Mouse (Mus musculus) cerebellum, adult 8-10 months (tissue): Measurements from ENCODE around the gene Ada.
A peak's percentile ranks its signal among the peaks of the same experiment; 100 is the strongest.

ENCODE experiments used
- DNase-seq: peaks from one replicate; pipeline ENCODE4 v3.0.0; 2022

Gene Ada

DNA sequence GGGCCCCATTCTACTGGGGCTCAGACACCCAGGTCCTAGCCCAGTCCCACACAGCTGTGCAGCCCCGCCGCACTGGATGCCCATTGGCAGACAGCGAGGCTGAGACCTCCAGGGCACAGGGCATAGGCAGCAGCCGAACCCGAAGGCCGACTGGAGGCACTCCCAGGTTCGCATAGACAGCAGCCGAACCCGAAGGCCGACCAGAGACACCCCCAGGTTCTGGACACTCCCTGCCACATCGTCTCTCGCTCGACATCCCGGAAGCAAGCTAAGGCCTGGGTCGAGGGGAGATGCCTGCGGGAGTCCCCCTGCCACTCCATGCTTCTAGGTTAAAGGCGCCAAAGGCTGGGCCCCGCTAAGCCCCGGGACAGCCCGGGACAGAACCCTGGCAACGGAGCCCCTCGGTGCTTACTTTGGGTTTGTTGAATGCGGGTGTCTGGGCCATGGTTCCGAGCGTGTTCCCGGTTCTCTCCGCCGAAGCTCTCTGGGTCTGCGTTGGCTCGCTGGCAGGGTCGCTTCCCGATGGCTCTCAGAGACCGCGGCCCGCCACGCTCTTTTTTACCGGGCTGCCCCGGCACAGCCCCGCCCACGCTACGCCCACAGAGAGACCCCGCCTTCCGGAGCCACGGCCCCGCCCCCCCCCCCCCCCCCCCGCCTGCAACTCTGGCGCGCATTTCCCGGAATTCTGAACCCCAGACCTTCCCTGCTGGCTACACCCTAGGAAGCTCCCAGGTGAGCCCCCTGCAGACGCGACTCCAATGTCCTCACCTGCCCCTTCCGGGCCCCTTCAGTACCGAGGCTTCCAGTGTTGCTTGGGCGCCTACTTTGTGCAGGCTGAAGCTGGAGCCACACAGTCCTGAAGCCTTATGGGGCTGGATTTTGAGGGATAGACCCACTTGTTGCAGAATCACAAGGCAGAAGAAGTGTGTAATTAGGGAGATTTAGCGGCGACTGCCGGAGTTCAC is at the start of gene Ada:
TSS of gene Ada (minus strand) at position 593 of the 965 bp plus-strand sequence.
- peak; percentile 10 for DNase-seq

DNA sequence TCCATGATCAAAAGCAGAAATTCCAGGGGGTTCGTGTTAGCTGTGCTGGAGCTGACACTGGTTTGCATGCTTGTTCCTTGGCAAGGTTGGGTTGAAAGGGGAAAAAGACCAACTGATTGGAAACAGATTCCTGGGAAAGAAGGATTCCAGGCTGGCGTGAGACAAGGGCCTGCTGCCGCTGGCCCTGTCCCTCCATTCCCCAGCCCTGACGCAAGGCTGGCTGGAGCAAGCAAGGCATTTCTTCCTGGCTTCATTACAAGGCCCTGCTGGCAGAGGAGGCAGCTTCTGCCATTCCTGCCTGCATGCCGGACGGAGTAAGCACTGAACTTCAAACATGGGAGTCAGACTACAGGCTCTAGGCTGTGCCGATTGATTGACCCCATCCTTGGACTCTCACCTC is 48.4 kb upstream of the Ada start:
- DNase-seq, result no peak

DNA sequence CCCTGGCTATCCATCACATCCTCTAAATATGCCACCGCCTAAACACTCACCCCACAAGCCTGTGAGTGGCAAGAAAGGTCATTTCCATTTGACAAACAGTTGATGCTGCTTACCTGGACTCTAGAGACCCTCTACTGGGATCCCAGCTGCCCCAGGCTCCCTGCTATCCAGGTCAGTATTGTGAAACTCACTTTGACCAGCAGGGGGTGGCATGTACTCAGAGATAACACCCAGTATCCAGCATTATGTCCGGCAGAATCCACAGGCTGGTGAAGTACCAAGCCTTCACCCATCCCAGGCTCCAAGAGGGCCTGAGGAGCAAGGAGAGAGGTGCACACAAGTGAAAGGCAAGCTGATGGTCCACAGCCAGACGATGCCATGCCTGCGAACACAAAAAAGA is 38.4 kb upstream of the Ada start:
- peak; percentile 60 for DNase-seq

DNA sequence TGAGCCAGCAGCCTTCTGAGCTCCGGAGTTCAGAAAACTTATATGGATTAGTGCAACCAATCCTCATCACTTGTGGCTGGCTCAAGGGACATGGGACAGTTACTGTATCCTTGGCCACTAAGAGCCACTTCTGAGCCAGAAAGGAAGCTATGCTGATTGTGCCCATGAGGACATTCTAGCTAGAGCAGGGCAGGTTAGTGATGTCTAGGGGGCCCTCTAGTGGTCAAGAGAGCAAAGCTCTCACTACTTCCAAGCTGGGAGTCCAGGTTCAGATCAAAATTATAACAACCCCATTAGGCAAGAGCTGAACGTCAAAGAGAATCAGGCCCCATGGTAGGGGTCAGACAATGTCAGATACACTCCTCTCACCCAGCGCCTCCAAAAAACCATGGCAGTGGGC is 37.7 kb upstream of the Ada start:
- peak; percentile 48 for DNase-seq

DNA sequence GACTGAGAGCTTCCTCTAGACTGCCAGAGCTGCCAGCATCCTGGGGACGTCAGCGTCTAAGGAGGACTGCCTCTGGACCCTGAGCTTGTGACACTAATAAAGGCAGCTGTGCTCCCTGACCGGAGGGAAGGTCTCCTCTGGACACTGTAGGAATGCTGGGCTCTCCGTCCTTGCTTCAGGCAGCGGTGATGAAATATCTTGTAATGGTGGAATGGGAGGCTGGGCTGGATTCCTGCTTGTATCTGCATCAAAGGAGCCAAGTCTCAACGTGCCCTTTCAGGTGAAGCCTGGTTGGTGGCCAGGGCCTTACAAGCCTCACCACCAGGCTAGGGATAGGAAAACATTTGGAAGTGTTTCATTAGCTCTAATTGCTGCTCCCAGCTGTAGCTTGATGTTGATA is 37.0 kb upstream of the Ada start:
- DNase-seq, result no peak

DNA sequence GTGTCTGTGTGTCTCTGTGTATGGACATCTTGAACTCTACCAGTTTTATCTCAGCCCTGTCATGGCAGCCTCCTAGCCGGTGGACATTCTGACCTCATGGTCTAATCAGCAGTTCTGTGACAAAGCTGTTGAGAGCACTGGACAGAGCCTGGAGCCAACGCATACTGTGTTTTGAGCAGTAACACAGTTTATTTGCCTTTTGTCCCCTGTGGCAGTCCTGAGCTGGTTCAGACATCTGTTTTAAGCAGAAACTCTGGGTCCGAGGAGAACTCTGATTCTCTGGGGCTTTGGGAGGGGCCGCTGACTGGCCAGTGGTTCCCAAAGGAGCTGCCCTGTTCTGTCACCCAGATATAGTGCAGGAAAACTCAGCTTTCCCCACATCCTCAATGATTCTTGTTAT is 33.9 kb upstream of the Ada start:
- no peak for DNase-seq

DNA sequence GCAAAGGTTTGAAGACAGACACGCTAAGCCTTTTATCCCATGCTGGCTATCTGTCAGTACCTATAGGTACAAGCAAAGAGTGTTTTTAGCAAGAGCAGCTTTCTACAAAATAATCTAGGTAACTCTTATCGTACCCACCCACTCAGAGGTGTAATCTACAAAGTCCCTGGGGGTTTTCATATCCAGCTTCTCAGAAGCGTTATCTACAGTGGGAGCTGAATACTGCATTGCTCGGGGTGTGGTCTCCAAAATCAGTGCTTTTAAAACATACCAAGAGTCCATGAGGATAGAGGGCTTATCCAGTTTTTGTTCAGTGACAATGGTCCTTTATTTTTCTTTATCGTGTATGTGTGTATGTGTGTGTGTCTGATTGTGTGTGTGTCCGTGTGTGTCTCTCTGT is 33.3 kb upstream of the Ada start:
- no peak for DNase-seq

DNA sequence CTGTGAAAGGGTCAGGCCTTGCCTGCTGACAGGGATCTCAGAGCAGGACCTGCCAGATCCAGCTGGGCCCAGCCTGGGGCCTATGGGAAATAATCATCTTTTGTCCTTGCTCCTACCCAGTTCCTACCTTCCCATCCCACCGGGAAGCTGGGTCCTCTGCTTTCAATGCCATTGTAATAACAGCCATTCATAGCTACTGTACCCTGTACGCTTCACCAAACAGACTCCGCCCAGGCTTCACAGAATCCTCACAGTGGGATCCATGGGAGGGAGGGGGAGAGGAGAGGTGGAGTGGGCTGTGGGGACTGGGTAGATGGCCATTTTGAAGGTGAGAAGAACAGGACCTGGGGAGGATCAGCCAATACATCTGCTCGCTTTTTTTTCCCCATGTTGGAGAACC is 28.9 kb upstream of the Ada start:
- no peak for DNase-seq

DNA sequence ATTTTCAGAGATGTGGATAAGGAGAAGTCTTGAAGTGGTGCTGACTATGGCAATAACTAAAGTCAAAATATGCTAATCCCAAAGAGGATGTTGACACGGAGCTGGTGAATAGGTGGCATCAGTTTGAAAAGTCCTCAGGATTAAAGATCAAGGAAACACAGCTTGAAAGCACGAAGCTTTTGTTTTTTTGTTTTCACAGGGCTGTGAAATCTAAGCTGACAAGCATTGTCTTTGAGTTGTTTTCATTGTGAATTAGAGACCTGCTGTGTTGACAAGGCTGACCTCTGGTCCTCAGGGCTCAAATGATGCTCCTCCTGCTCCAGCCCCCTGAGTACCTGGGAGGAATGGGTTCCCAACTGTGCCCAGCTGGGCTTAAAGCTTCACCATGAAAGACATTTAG is 27.0 kb upstream of the Ada start:
- DNase-seq, result no peak

DNA sequence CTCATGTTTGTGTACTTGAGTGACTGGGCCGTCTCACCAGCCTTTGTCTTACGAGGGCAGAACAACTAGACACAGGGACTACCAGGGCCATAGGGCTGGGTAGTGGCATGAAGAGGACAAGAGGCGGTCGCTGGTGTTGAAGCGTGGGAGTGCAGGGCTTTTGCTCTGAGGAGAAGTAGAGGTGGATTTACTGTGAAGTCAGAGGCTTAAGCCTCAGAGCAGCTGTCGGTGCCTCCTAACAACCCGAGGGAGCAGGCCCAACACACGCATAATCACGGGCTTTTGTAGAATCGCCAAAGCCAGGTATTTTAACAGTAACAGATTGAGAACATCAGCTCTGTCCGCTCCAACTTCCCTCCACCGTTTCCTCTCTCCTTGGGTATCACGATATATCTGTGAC is 26.6 kb upstream of the Ada start:
- no peak for DNase-seq

DNA sequence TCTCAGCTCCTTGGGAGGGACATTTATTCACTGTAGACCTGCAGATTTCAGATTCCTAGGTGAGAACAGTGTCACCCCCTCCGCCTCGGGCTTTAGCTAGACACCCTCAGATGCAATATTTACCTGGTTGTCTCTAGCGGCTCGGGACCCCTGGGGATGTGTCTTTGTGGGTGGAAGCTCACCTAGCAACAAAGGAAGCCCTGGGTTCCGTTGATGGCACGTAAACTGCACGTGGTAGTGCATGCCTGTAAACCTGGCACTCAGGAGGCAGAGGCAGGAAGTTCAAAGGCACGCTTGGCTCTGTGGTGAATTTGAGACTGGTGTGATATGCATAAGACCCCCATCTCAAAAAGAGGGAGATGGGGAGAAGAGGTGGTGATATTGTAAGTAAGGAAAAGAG is 20.7 kb upstream of the Ada start:
- no peak for DNase-seq

DNA sequence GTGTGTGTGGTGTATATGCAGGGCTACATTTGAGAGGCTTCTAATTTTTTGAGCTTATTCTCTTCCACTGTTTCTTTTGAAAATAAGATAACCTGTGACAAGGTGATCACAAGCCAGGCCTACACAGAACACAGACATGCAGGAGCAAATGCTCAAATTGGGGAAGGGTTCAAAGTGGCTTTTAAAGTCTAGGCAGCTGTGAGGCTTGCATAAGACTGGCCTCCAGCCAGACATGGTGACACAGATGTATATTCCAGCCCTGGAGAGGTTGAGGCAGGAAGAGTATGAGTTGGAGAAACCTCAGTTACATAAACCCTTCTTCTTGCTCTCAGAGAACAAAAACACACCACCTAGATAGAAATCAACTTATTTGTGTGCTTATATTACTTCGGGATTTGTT is 16.9 kb upstream of the Ada start:
- no peak for DNase-seq

DNA sequence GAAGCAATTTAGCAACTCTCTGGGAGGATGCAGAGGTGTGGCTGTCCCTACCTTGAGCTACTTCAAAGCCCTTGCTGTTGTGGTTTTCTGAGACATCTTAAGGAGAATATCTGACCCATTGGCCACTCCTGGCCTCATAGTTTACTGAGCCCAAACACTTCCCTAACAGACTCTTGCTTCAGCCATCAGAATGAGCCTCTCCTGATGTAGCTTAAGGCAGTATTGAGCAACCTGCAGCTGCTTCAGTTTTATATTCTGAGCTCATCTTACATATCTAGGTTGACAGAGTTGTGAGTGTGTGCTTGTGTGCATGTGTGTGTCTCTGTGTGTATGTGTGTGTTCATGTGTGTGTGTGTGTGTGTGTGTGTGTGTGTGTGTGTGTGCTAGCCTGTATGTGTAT is 16.2 kb upstream of the Ada start:
- DNase-seq, result no peak

DNA sequence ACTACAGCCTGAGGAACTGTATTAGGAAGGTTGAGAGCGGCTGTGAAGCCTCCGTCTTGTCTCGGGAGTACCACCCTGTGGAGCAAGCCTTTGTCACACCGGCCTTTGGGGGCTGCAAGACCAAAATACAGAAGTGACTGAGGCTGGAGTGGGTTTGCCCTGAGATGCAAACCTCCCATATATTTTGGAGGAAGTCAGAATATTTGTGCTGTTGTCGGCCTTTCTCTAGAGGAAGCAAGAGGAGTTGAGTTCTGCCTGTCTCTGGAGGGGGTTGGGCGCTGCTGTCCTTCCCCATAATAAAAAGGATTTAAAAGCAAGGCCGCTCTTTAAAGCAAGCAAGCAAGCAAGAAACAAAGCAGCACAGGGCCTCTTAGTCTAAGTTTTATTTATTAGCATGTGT is 11.4 kb upstream of the Ada start:
- no peak for DNase-seq

DNA sequence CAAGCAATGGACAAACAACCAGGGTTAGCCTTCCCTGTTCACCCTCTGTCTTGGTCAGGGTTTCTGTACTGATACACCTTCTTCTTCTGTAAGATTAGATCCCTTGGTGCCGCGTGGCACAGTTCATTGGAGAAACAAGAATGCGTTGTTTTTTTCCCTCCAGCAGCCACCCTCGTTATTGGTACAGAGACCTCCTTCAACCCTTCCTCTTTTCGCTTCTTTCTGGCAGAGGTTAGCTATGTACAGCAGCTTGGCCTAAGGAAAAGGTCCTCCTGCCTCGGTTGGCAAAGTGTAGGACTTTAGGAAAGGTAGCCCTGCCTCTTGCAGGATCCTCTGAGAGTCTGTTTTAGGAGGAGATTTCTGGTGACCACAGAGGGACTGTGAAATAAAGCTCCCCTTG is 10.6 kb upstream of the Ada start:
- DNase-seq, result no peak

DNA sequence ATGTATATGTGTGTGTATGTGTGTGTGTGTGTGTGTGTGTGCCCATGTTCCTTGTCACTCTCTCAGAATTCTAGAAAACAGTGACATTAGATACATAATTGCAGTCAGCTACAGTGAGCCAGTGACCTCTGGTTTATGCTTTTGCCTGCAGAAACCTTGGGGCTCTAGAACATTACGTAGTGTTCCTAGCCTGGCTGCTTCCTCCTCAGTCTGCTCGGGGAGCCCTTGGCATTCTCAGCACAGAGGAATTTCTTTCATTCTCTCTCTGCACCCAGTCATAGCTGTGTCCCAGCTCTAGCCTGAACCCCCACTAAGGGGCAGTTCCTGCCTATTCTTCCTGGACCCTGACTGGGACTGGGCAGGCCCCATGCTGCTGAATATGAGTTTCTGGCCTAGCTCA is 8.1 kb upstream of the Ada start:
- no peak for DNase-seq

DNA sequence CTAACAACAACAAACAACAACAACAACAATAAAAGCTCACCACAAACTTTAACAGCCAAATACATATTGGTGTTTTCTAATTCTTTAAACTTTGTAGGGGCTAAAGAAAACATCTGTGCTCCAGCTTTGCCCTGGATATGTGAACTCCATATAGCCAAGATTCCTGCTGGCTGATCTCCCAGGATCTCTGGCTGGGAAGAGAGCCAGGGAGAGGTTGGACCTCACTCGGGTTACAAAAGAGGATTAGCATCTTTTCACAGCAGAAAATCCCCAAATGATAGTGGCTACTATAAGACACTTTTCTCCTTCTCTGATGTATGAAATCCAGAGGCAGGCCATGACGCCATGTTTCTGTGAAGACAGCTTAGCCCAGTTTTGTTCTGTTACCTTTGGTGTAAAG is 6.7 kb upstream of the Ada start:
- DNase-seq, result no peak

DNA sequence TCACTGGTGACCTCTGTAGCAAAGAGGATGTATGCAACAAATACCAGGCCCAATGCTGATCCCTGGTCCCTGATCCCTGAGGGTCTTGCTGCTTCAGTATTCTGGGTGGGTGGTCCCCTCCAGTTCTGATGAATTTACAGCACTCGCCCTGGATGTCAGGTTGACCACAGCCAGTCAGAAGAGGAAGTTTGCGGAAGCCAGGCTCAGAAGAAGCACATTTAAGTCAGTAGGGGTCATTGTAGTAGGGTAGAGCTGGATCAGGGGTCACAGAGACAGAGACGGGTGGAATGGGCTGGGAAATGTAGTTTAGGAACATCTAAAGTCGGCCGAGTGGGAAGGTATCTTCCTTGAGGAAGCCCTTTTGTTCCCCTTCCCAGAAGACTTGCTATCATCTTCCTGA is 4.2 kb upstream of the Ada start:
- DNase-seq, result no peak

DNA sequence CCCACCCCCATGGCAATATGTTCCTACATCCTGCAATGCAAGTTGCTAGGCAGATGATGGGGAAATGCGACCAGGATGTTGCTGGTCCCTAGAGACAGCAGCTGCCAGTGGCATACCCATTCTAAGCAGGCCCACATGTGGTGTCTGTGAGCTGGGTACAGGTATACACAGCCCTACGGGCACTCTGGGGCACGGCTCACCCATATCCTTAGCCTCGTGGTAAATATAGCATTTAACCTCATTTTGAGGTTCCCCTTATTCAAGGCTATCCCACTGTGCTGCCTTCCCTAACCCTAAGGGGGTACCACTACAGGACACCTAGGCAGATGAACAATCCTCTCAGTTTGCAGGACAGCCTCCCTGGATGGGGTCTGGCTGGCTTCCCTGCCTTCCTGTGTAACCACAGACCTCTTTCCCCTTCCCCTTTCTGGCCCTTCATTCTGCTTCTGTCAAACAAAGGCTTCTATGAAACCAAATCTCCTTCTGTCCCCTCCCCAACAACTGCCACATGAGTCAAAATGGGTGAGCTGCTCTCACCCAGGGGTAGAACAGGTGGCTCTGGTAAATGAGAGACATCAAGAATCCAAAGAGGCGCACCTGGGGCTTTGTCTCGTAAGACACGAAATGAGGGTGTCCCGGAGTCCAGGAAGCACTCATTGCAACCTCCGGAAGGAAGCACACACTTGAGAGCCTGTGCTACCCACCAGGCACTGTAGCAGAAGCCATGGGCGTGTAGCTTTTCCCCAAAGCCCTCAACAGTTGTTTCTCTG is 5.1 kb downstream of the Ada start:
- no peak for DNase-seq

DNA sequence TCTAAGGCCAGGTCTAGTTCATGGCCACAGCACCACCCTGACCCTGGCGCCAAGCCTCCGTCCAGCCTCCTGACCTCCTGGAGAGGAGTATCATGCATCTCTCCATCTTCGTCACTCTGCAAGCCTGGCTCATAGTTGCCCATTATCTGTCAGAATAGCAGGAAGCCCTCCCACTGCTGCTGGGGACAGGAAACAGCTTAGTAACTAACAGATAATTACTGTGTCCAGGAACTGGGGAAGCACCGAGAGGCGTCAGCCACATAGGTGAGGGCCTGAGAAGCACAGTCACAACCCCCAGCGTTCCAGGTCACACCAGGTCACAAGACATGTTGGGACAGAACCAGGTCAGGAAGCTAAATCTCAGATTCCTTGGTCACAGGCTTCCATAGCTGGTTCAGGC is 6.7 kb downstream of the Ada start:
- DNase-seq, result no peak

DNA sequence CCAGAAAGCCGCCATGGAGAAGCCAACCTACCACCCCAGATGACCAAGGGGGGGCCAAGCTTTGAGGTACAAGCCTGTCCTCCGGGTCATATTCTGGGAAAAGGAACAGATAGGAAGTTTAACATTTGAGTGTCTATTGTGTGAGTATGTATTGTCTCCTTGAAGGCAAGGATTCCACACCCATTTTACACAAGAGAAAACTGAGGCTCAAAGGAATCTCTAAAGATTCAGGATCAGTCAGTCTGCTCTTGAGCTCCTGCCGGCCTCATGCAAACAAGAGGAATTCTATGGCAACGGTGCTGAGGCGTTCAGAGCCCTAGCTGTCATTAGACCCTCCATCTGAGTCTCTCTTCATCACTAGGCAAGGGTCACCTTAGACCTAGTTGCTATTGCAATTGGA is 7.4 kb downstream of the Ada start:
- DNase-seq, result no peak

DNA sequence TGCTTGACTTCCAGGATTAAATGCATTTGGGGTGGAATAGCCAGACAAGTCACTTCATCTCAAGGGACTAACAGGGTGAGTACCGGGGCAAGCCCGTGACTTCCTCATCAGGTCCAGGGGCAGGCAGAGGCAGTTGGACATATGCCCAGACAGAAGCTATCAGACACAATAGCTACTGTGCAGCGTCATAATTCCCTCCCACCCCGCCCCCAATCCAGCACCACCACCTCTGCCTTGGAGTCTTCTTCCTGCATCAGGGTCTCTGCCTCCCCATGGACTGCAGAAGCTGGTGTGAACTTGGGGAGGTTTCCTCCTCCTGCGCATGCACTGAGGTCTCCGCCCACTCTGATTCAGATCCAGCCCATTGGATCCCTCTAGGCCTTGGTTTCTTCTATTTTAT is 14.1 kb downstream of the Ada start:
- DNase-seq, result no peak

DNA sequence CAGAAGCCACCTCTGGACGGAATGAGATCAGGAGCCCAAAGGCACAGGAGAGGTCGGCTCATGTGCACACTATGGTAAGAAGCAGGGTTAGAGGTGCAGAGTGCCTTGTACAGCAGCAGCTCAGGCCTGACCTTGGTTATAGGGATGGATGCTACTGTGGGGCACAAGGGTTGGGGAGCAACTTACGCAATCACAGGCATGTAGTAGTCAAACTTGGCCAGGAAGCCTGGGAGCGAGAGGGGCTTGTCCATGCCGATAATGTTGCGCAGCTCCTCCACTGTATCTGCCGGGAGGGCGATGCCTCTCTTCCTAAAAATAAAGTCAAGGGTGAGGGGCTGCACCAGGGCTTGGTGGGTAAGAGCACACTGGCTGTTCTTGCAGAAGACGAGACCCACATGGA is 14.9 kb downstream of the Ada start:
- DNase-seq, result no peak

DNA sequence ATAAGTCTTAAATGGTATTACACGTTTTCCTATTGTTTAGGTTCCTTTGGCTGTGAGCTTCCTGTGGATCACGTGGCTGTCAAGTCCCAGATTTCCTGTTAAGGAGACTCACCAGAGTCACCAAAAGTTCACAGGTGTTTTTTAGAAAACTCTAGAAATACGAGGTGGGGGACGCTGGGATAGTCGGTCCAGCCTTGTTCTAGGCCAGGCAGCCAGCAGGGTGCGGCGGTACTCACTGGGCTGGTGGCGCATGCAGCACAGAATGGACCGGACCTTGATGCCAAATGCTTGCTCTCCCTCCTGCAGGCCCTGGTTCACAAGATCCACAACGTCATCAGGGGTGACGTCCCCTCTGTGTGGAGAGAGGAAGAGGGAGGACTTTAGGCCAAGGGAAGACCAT is 18.0 kb downstream of the Ada start:
- no peak for DNase-seq
